Mouse (Mus musculus) fibroblast of lung, adult 2 months (primary cell): ENCODE measurements around the gene Epsti1.

Experiments used
- DNase-seq: peaks from one replicate; pipeline ENCODE4 v3.0.0-alpha.2; 2011; ENCODE audit warnings: low read depth

Gene Epsti1

GRCm38 (mm10) chr14:77923076-77923865 is 19.2 kb downstream of the Epsti1 start:
- DNase-seq: no peak

- DNase-seq: no peak
These were observed 21.4 kb downstream of the Epsti1 start for GRCm38 (mm10) chr14:77925414-77925813.

GRCm38 (mm10) chr14:77926718-77927117 is 22.7 kb downstream of the Epsti1 start:
- DNase-seq: no peak

GRCm38 (mm10) chr14:77928021-77928420 is 24.0 kb downstream of the Epsti1 start:
- no peak for DNase-seq

- no peak for DNase-seq
These were observed 24.6 kb downstream of the Epsti1 start for GRCm38 (mm10) chr14:77928653-77929052.

- no peak for DNase-seq
These were observed 25.2 kb downstream of the Epsti1 start for GRCm38 (mm10) chr14:77929139-77929678.

- DNase-seq: no peak
These were observed 28.4 kb downstream of the Epsti1 start for GRCm38 (mm10) chr14:77932150-77933047.

GRCm38 (mm10) chr14:77933243-77933642 is 29.2 kb downstream of the Epsti1 start:
- DNase-seq: no peak

GRCm38 (mm10) chr14:77934431-77934830 is 30.4 kb downstream of the Epsti1 start:
- no peak for DNase-seq

GRCm38 (mm10) chr14:77941105-77941504 is 37.1 kb downstream of the Epsti1 start:
- DNase-seq: no peak

GRCm38 (mm10) chr14:77942235-77942634 is 38.2 kb downstream of the Epsti1 start:
- no peak for DNase-seq

GRCm38 (mm10) chr14:77942793-77943558 is 38.9 kb downstream of the Epsti1 start:
- no peak for DNase-seq

- no peak for DNase-seq
These were observed 57.7 kb downstream of the Epsti1 start for GRCm38 (mm10) chr14:77961741-77962140.

GRCm38 (mm10) chr14:77963525-77963924 is 59.5 kb downstream of the Epsti1 start:
- DNase-seq: no peak

GRCm38 (mm10) chr14:77971355-77971754 is 67.3 kb downstream of the Epsti1 start:
- DNase-seq: no peak

- no peak for DNase-seq
These were observed 70.2 kb downstream of the Epsti1 start for GRCm38 (mm10) chr14:77974221-77974620.

- DNase-seq: no peak
These were observed 71.7 kb downstream of the Epsti1 start for GRCm38 (mm10) chr14:77975702-77976101.

- DNase-seq: no peak
These were observed 77.5 kb downstream of the Epsti1 start for GRCm38 (mm10) chr14:77981516-77981915.

GRCm38 (mm10) chr14:77997731-77998130 is 93.7 kb downstream of the Epsti1 start:
- no peak for DNase-seq

- DNase-seq: no peak
These were observed 100.4 kb downstream of the Epsti1 start for GRCm38 (mm10) chr14:78004486-78004885.

- no peak for DNase-seq
These were observed 104.0 kb downstream of the Epsti1 start for GRCm38 (mm10) chr14:78008019-78008418.

- DNase-seq: no peak
These were observed 107.8 kb downstream of the Epsti1 start for GRCm38 (mm10) chr14:78011808-78012207.
